Mouse (Mus musculus) heart, postnatal 25 days (tissue): Measurements from ENCODE around the gene Frs2. TPM values are rescaled to one million over a fixed set of nuclear protein-coding genes. Genes with fewer than 3 reads are reported as not detected.

Source experiments
- DNase-seq: peaks from one replicate; pipeline ENCODE4 v3.0.0; 2022; ENCODE audit warnings: low spot score
- intact Hi-C: fragments of 180-260 bp; cut with DNase I; formaldehyde crosslinking; loops from one replicate; pipeline ENCODE4 v1.15.1; 2025
- total RNA-seq, 2 experiments: library from RNA; stranded (reverse); gene quantifications; 2 replicates each; pipeline ENCODE4 v1.2.3; 2021

Frs2 gene
- total RNA-seq, 2 experiments from 2014 or later, result 16.3 to 17.1 TPM

- no peak for DNase-seq
- intact Hi-C loops, result no loop called here
These were observed 35.8 kb downstream of the Frs2 start for GRCm38 (mm10) chr10:117112545-117112944.

- no peak for DNase-seq
- intact Hi-C loops, result no loop called here
These were observed 36.9 kb downstream of the Frs2 start for GRCm38 (mm10) chr10:117111455-117111854.

- intact Hi-C loops, result no loop called here
- no peak for DNase-seq
These were observed 38.1 kb downstream of the Frs2 start for GRCm38 (mm10) chr10:117110271-117110670.

- no peak for DNase-seq
- intact Hi-C loops, result loop anchor here (5.0 kb wide), 1 partner anchor 41 kb away; the partner anchor contains the start of gene Frs2
These were observed 41.6 kb downstream of the Frs2 start for GRCm38 (mm10) chr10:117106686-117107085.

GRCm38 (mm10) chr10:117106244-117106643 lies 42.1 kb downstream of the Frs2 start:
- intact Hi-C loops, result loop anchor here (5.0 kb wide), 1 partner anchor 41 kb away; the partner anchor contains the start of gene Frs2
- no peak for DNase-seq

GRCm38 (mm10) chr10:117105015-117105414 lies 43.3 kb downstream of the Frs2 start:
- DNase-seq, result no peak
- intact Hi-C loops, result loop anchor here (5.0 kb wide), 1 partner anchor 42 kb away; the partner anchor contains the start of gene Frs2

GRCm38 (mm10) chr10:117103854-117104598 lies 44.3 kb downstream of the Frs2 start:
- DNase-seq, result no peak
- intact Hi-C loops, result no loop called here

- intact Hi-C loops, result no loop called here
- DNase-seq, result no peak
These were observed 48.2 kb downstream of the Frs2 start for GRCm38 (mm10) chr10:117100175-117100574.

- intact Hi-C loops, result no loop called here
- DNase-seq, result no peak
These were observed 51.1 kb downstream of the Frs2 start for GRCm38 (mm10) chr10:117097116-117097698.

- intact Hi-C loops, result no loop called here
These were observed 52.2 kb downstream of the Frs2 start for GRCm38 (mm10) chr10:117096096-117096495.

GRCm38 (mm10) chr10:117094504-117095329 lies 53.6 kb downstream of the Frs2 start:
- intact Hi-C loops, result no loop called here
- DNase-seq, result no peak

More at GRCm38 (mm10) chr10:117096096-117096495, 52.2 kb downstream of the Frs2 start:
- no peak for DNase-seq

GRCm38 (mm10) chr10:117089628-117090027 lies 58.7 kb downstream of the Frs2 start:
- DNase-seq, result no peak
- intact Hi-C loops, result no loop called here

- intact Hi-C loops, result loop anchor here (5.0 kb wide), 1 partner anchor 125 kb away; no protein-coding TSS in a partner anchor
- no peak for DNase-seq
These were observed 66.4 kb downstream of the Frs2 start for GRCm38 (mm10) chr10:117081914-117082359.

GRCm38 (mm10) chr10:117081326-117081725 lies 67.0 kb downstream of the Frs2 start:
- no peak for DNase-seq
- intact Hi-C loops, result loop anchor here (5.0 kb wide), 1 partner anchor 126 kb away; no protein-coding TSS in a partner anchor

GRCm38 (mm10) chr10:117078284-117078683 lies 70.0 kb downstream of the Frs2 start:
- DNase-seq, result no peak
- intact Hi-C loops, result no loop called here

- DNase-seq, result no peak
- intact Hi-C loops, result no loop called here
These were observed 75.2 kb downstream of the Frs2 start for GRCm38 (mm10) chr10:117073176-117073575.

- intact Hi-C loops, result no loop called here
- peak; percentile 30 for DNase-seq
These were observed 76.0 kb downstream of the Frs2 start for GRCm38 (mm10) chr10:117072191-117072888.

- intact Hi-C loops, result loop anchor here (10.0 kb wide), 1 partner anchor 306 kb away; no protein-coding TSS in a partner anchor
- no peak for DNase-seq
These were observed 79.2 kb downstream of the Frs2 start for GRCm38 (mm10) chr10:117069109-117069508.

- intact Hi-C loops, result loop anchor here (5.0 to 10.0 kb wide), 2 partner anchors 148 to 311 kb away; no protein-coding TSS in a partner anchor
- DNase-seq, result no peak
These were observed 84.3 kb downstream of the Frs2 start for GRCm38 (mm10) chr10:117064076-117064475.
